Mouse (Mus musculus): ENCODE measurements around the gene Eps8l2. TPM values are rescaled to one million over a fixed set of nuclear protein-coding genes. Genes with fewer than 3 reads are reported as not detected.
"Not testable (repeated sequence)": the region's sequence is repeated elsewhere in the genome, so short reads cannot be mapped to it uniquely, and the experiment has no call there.

Gene Eps8l2
- polyA plus RNA-seq, 1 experiment from 2014 or later, result 5.0 TPM

DNA sequence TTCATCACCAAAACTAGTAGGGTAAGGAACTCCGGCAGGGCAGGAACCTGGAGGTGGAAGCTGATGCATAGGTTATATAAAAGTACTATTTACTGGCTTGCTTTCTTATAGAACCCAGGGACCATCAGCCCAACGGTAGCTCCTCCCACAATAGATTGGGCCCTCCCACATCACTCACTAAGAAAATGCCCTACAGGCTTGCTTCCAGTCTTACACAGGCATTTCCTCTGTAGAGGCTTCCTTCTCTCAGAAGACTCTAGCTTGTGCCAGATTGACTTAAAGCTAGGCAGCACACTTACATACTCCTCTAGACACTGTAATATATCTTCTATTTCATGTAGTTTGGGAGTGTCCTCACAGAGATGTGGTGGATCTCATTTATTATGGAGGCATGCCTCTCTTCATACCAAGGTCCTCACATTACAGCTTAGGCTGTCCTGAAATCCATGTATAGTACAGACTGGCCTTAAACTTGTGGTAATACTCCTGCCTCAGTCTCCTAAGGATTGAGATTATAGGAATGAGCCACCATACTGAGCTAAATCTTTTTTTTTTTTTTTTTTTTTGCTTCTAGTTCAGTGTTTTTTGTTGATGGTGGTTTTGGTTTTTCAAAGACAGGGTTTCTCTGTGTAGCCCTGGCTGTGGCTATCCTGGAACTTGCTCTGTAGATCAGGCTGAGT is 49.3 kb downstream of the Eps8l2 start:
- 58% methylated on average over 2 of the region's 2 CpGs for WGBS
- DNase-seq (ENCODE audit: low spot score), result no peak
- Histone ChIP-seq H3K27me3 (ENCODE audit: low read depth, poor library complexity, severe bottlenecking) (0 out of 2 replicates have a peak, but pooled peaks cover 13% of the 10 kb centered on the region), H3K27ac (no peak overlapping the region), H3K4me3 (no peak overlapping the region), H3K9me3 (replicated peaks) (no peaks in the 10 kb centered on the region), H3K36me3 (no peaks in the 10 kb centered on the region), H3K4me1 (peaks cover 13% of the 10 kb centered on the region)

GRCm38 (mm10) chr7:141388487-141389109 is 49.9 kb downstream of the Eps8l2 start:
- no peak for DNase-seq (ENCODE audit: low spot score)

GRCm38 (mm10) chr7:141390326-141391259 is 51.9 kb downstream of the Eps8l2 start:
- no peak for DNase-seq (ENCODE audit: low spot score)
- H3K9me3 ChIP-seq (replicated peaks), result no peaks in the 10 kb centered on the region
- no peaks in the 10 kb centered on the region for H3K27me3 ChIP-seq (ENCODE audit: low read depth, poor library complexity, severe bottlenecking)
- peaks cover 4% of the 10 kb centered on the region; the same call in 1 of the 2 replicates for H3K36me3 ChIP-seq
- no peak overlapping the region for H3K27ac ChIP-seq
- 59% methylated on average over 9 of the region's 9 CpGs for WGBS
- no peak overlapping the region for H3K4me3 ChIP-seq
- peaks cover 16% of the 10 kb centered on the region for H3K4me1 ChIP-seq

More at GRCm38 (mm10) chr7:141388487-141389109, 49.9 kb downstream of the Eps8l2 start:
- Histone ChIP-seq H3K27me3 (ENCODE audit: low read depth, poor library complexity, severe bottlenecking) (0 out of 2 replicates have a peak, but pooled peaks cover 8% of the 10 kb centered on the region), H3K36me3 (no peaks in the 10 kb centered on the region), H3K9me3 (replicated peaks) (no peaks in the 10 kb centered on the region), H3K4me1 (peaks cover 16% of the 10 kb centered on the region), H3K4me3 (no peak overlapping the region), H3K27ac (no peak overlapping the region)
- 53% methylated on average over 3 of the region's 3 CpGs for WGBS

DNA sequence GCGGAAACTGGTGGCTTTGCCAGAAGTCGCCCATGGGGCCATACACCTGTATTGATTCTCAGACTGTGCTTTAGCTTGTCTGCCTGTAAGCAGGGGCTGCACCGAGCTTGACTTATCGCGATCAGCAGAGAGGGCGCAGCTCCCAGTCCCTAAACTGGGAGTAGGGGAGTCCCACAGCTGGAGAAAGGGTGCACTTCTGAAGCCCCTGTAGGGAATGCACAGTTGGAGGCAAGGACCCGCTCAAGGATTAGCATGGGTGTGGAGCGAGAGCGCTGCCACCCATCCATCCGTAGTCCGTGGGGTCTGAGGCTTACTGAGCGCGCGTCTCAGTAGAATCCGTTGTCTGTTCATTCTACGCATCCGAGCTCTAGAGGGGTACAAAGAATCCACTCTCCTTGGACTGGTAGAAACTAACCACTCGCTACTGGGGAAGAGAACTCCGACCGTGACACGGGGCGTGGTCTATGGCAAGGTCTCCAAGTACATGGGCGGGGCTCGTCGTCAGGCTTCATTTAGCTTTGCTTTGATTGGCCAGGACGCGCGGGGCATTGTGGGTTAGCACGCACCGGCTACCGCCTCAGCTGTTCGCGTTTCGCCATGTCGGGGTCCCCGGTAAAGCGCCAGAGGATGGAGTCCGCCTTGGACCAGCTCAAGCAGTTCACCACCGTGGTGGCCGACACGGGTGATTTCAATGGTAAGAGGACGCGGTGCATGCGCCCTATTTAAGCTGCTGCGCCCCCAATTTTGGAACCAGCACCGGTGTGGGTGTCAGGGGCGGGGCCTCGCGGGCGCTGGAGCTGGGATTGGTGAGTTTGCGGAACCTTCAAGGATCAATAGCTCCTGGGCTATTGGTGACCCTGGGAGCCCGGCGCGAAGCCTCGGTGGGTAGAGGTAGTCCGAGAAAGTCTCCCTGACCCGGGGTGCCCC is 53.2 kb downstream of the Eps8l2 start, which contains the start of gene Taldo1:
TSS of gene Taldo1 (plus strand) at position 575 of the 927 bp plus-strand sequence.
- Histone ChIP-seq H3K27me3 (ENCODE audit: low read depth, poor library complexity, severe bottlenecking) (no peaks in the 10 kb centered on the region), H3K27ac (peak within 1 kb of the TSS; percentile 81), H3K36me3 (peaks cover 17% of the 10 kb centered on the region), H3K9me3 (replicated peaks) (no peaks in the 10 kb centered on the region), H3K4me1 (peaks cover 16% of the 10 kb centered on the region), H3K4me3 (peak within 1 kb of the TSS; percentile 78)
- WGBS, result under 1% methylated on average over 57 of the region's 57 CpGs
- DNase-seq (ENCODE audit: low spot score), result peak; percentile 95

DNA sequence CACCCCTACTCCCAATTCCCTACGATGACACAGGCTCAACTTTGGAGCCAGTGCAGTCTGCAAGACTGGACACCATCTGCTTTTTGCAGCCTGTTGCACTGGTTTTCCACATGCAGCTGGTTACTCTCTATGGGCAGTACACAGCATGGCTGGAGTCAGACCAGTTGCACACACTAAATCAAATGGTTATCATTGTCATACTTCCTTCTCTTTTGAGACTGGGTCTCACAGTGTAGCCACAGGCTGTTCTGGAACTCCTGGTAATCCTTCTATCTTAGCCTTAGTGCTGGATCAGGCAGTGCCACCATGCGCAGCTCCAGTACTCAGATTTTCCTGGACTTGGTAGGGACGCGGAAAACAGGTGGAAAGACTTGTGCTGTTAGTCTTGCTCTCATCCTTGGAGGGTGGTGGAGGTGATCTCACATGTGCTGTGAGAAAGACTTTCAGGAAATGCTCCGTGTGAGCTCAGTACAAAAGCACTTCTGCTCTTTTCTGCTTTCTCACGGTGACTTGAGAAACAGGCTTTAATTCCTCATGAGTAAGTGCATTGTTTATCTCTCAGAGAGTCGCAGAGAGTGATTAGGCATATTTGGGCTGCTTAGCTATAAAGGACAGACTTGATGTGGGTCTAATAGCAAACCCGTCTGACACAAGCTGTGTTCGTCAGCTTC is 54.0 kb downstream of the Eps8l2 start:
- WGBS, result 42% methylated on average over 9 of the region's 9 CpGs
- Histone ChIP-seq H3K4me1 (peaks cover 16% of the 10 kb centered on the region), H3K9me3 (replicated peaks) (no peaks in the 10 kb centered on the region), H3K4me3 (peak overlapping the region; percentile 78), H3K27ac (peak overlapping the region; percentile 81), H3K27me3 (ENCODE audit: low read depth, poor library complexity, severe bottlenecking) (no peaks in the 10 kb centered on the region), H3K36me3 (peaks cover 20% of the 10 kb centered on the region)
- no peak for DNase-seq (ENCODE audit: low spot score)

GRCm38 (mm10) chr7:141394158-141394557 is 55.5 kb downstream of the Eps8l2 start:
- H3K9me3 ChIP-seq (replicated peaks), result no peaks in the 10 kb centered on the region
- no peak for DNase-seq (ENCODE audit: low spot score)
- H3K27ac ChIP-seq, result no peak overlapping the region
- H3K36me3 ChIP-seq, result peaks cover 35% of the 10 kb centered on the region
- H3K4me3 ChIP-seq, result no peak overlapping the region
- 90% methylated on average over 7 of the region's 7 CpGs for WGBS
- H3K4me1 ChIP-seq, result peaks cover 16% of the 10 kb centered on the region
- no peaks in the 10 kb centered on the region for H3K27me3 ChIP-seq (ENCODE audit: low read depth, poor library complexity, severe bottlenecking)

- WGBS, result 19% methylated on average over 6 of the region's 6 CpGs
- no peaks in the 10 kb centered on the region for H3K27me3 ChIP-seq (ENCODE audit: low read depth, poor library complexity, severe bottlenecking)
- no peak overlapping the region for H3K27ac ChIP-seq
- H3K9me3 ChIP-seq (replicated peaks), result no peaks in the 10 kb centered on the region
- H3K4me1 ChIP-seq, result peaks cover 16% of the 10 kb centered on the region
- DNase-seq (ENCODE audit: low spot score), result peak; percentile 90
- H3K36me3 ChIP-seq, result peaks cover 41% of the 10 kb centered on the region
- H3K4me3 ChIP-seq, result no peak overlapping the region
Measured at GRCm38 (mm10) chr7:141394771-141395170, 56.1 kb downstream of the Eps8l2 start.

GRCm38 (mm10) chr7:141395348-141395747 is 56.7 kb downstream of the Eps8l2 start:
- peaks cover 47% of the 10 kb centered on the region for H3K36me3 ChIP-seq
- no peak overlapping the region for H3K27ac ChIP-seq
- H3K4me1 ChIP-seq, result peaks cover 16% of the 10 kb centered on the region
- WGBS, result 88% methylated on average over 1 of the region's 1 CpGs
- H3K27me3 ChIP-seq (ENCODE audit: low read depth, poor library complexity, severe bottlenecking), result no peaks in the 10 kb centered on the region
- H3K4me3 ChIP-seq, result no peak overlapping the region
- no peak for DNase-seq (ENCODE audit: low spot score)
- H3K9me3 ChIP-seq (replicated peaks), result no peaks in the 10 kb centered on the region

GRCm38 (mm10) chr7:141403305-141403704 is 64.6 kb downstream of the Eps8l2 start:
- WGBS, result 63% methylated on average over 5 of the region's 5 CpGs
- peak; percentile 65 for DNase-seq (ENCODE audit: low spot score)
- peaks cover 70% of the 10 kb centered on the region for H3K36me3 ChIP-seq

DNA sequence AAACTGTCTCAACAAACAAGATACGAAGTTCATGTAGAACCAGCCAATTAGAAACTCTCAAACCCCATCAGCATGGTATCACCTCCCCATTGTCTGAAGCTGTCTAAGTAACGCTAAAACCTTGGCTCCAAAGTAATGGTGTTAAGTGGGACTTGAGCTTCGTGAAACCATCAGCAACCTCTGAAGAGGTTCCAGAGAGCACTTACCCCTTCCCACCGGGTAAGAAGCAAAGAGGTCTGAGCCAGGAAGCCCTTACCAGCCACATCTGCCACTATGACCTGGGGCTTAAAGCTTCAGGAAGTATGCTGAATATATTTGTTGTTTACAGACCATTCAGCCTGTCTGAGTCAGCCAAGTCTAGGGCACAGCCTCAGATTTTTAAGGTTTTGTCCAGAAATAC is 66.8 kb downstream of the Eps8l2 start:
- Histone ChIP-seq H3K27me3 (ENCODE audit: low read depth, poor library complexity, severe bottlenecking) (no peaks in the 10 kb centered on the region), H3K4me1 (peaks cover 6% of the 10 kb centered on the region; the same call in 1 of the 2 replicates), H3K27ac (no peak overlapping the region), H3K4me3 (no peak overlapping the region), H3K36me3 (peaks cover 70% of the 10 kb centered on the region), H3K9me3 (replicated peaks) (no peaks in the 10 kb centered on the region)
- DNase-seq (ENCODE audit: low spot score), result no peak
- 84% methylated on average over 4 of the region's 4 CpGs for WGBS

More at GRCm38 (mm10) chr7:141403305-141403704, 64.6 kb downstream of the Eps8l2 start:
- Histone ChIP-seq H3K4me3 (no peak overlapping the region), H3K27me3 (ENCODE audit: low read depth, poor library complexity, severe bottlenecking) (no peaks in the 10 kb centered on the region), H3K4me1 (no peaks in the 10 kb centered on the region), H3K9me3 (replicated peaks) (no peaks in the 10 kb centered on the region), H3K27ac (no peak overlapping the region)

DNA sequence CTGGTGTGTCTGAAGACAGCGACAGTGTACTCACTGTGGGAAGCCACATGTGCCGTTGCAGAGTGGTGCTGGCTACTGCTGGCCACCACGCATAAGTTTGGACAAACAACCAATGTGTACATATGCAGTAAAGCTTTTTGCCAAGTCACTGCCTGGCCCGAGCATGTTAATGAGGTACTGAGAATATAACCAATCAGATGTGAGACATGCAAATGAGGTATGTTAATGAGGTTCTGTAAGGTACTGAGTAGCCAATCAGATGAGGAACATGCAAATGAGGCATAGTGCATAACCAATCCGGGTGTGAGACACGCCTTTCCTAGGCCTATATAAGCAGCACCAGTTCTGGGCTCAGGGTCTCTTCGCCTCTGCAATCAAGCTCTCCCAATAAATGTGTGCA is 69.0 kb downstream of the Eps8l2 start:
- not testable (repeated sequence) for H3K4me1 ChIP-seq; H3K4me3 ChIP-seq; H3K9me3 ChIP-seq (replicated peaks); H3K27me3 ChIP-seq (ENCODE audit: low read depth, poor library complexity, severe bottlenecking); DNase-seq (ENCODE audit: low spot score); H3K27ac ChIP-seq
- WGBS, result 95% methylated on average over 7 of the region's 7 CpGs
- peaks cover 61% of the 10 kb centered on the region for H3K36me3 ChIP-seq
